Mouse (Mus musculus) limb, embryonic 14.5 days (tissue): ENCODE results near the gene Cyp4a10. TPM values are rescaled to one million over a fixed set of nuclear protein-coding genes. Genes with fewer than 3 reads are reported as not detected.
"Not testable (repeated sequence)": the region's sequence is repeated elsewhere in the genome, so short reads cannot be mapped to it uniquely, and the experiment has no call there.

Source experiments
- ATAC-seq: fragments of 200-750 bp; cut with Nextera tagmentation; 2 replicates; pipeline ENCODE4 v1.8.0; 2017; ENCODE audit warnings: low read depth, moderate number of reproducible peaks, moderate TSS enrichment; ENCODE audit not compliant: low FRiP score
- DNase-seq: peaks from one replicate; pipeline ENCODE4 v3.0.0-alpha.2; 2015; ENCODE audit warnings: low spot score
- H3K27ac ChIP-seq: fragments of 300-500 bp; sonication (generic); replicated peaks from 2 replicates; pipeline ENCODE4 v1.5.1; 2014; ENCODE audit warnings: low read depth, mild to moderate bottlenecking, low read length, moderate library complexity, mixed read lengths
- H3K27me3 ChIP-seq: fragments of 300-500 bp; sonication (generic); 2 replicates; pipeline ENCODE4 v1.6.1; 2014; ENCODE audit warnings: low read length, mixed read lengths; ENCODE audit not compliant: control insufficient read depth, insufficient read depth
- H3K36me3 ChIP-seq: fragments of 300-500 bp; sonication (generic); 2 replicates; pipeline ENCODE4 v1.6.1; 2014; ENCODE audit warnings: mild to moderate bottlenecking, low read length, moderate library complexity, mixed read lengths; ENCODE audit not compliant: control insufficient read depth, insufficient read depth
- H3K4me1 ChIP-seq: fragments of 300-500 bp; sonication (generic); 2 replicates; pipeline ENCODE4 v1.6.1; 2014; ENCODE audit warnings: antibody characterized with exemption, low read length, mixed read lengths; ENCODE audit not compliant: control insufficient read depth, insufficient read depth
- H3K4me2 ChIP-seq: fragments of 300-500 bp; sonication (generic); replicated peaks from 2 replicates; pipeline ENCODE4 v1.6.1; 2014; ENCODE audit warnings: low read depth, mild to moderate bottlenecking, low read length, moderate library complexity; ENCODE audit not compliant: severe bottlenecking
- H3K4me3 ChIP-seq: fragments of 300-500 bp; sonication (generic); replicated peaks from 2 replicates; pipeline ENCODE4 v1.5.1; 2014; ENCODE audit warnings: low read length
- H3K9ac ChIP-seq: fragments of 300-500 bp; sonication (generic); 2 replicates; pipeline ENCODE4 v1.6.1; 2014; ENCODE audit warnings: mild to moderate bottlenecking, low read depth, low read length, moderate library complexity; ENCODE audit not compliant: severe bottlenecking
- H3K9me3 ChIP-seq: fragments of 300-500 bp; sonication (generic); 2 replicates; pipeline ENCODE4 v1.6.1; 2016; ENCODE audit warnings: low read length; ENCODE audit not compliant: control insufficient read depth
- POLR2A ChIP-seq: fragments of 200-500 bp; IDR thresholded peaks from 2 replicates; pipeline ENCODE4 v1.8.0; 2012; ENCODE audit warnings: inconsistent platforms, mild to moderate bottlenecking, moderate library complexity, borderline replicate concordance; ENCODE audit not compliant: insufficient read depth, insufficient read length; ENCODE audit errors: extremely low read depth
- WGBS: fragments of 180-500 bp; shearing (Covaris S2); extraction: QIAGEN DNeasy Blood & Tissue Kit; methylation state at CpG from one replicate; pipeline ENCODE4 v1.1.7; 2014; 5-methylcytosine and 5-hydroxymethylcytosine counted together
- polyA plus RNA-seq, 2 experiments: library from polyadenylated mRNA; depleted of rRNA in 1 of 2; stranded (reverse) in 1 of 2; unstranded in 1 of 2; fragments of >200 nt; fragmentation: Nextera tagmentation in 1 of 2; extraction: Ambion mirVana in 1 of 2; gene quantifications; 2 replicates each; pipeline versions ENCODE4 v1.2.1 to v1.2.3; 2012 to 2014

The Cyp4a10 gene
- polyA plus RNA-seq, 2 experiments, result not detected

GRCm38 (mm10) chr4:115555513-115555912 is 37.4 kb downstream of the Cyp4a10 start:
- H3K27ac ChIP-seq, result no peak overlapping the region
- H3K4me2 ChIP-seq, result no peak overlapping the region
- no peaks in the 10 kb centered on the region for H3K4me1 ChIP-seq
- TF ChIP-seq POLR2A, result no peak
- no peaks in the 10 kb centered on the region for H3K27me3 ChIP-seq
- 76% methylated on average over 2 of the region's 2 CpGs for WGBS
- ATAC-seq (no peak), DNase-seq (no peak)
- H3K9ac ChIP-seq, result no peak overlapping the region
- no peaks in the 10 kb centered on the region for H3K9me3 ChIP-seq
- H3K36me3 ChIP-seq, result no peaks in the 10 kb centered on the region
- no peak overlapping the region for H3K4me3 ChIP-seq

DNA sequence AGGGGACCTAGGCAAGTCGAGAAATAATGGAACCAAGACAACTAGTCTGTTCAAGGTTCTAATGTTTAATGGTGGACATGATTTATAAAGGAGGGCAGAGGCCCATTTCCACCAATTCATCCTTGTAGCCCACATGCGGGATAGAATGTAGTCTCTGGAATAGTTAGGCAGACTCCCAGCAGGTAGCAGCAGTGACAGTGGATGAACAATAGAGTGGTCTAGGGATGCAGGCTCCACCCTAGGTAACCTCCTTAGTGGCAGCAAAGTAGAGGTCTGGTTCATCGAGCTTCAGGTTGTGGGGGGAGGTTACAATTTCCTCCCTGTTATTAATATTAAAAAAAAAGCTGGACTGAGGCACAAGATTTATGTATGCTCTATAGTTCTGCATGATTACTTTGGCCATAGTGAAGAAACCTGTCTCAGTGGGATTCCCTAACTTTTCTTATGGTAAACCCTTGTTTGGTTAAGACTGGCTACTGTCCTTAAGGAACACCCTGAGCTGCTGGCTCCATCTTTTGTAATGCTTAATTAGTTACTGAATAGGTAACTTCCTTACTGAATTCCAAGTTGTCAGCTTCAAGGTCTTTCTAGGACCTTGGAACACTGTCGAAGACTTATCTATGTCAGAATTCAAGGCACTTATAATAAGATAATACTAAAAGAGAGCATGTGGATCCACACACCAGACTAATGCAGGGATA is 39.9 kb downstream of the Cyp4a10 start:
- TF ChIP-seq POLR2A, result no peak
- H3K4me2 ChIP-seq, result no peak overlapping the region
- ATAC-seq (no peak), DNase-seq (no peak)
- H3K27ac ChIP-seq, result no peak overlapping the region
- H3K4me1 ChIP-seq, result no peaks in the 10 kb centered on the region
- H3K4me3 ChIP-seq, result no peak overlapping the region
- no peak overlapping the region for H3K9ac ChIP-seq
- H3K36me3 ChIP-seq, result no peaks in the 10 kb centered on the region
- H3K9me3 ChIP-seq, result no peaks in the 10 kb centered on the region
- 71% methylated on average over 4 of the region's 4 CpGs for WGBS
- no peaks in the 10 kb centered on the region for H3K27me3 ChIP-seq

- H3K4me3 ChIP-seq, H3K9ac ChIP-seq, ATAC-seq, H3K27me3 ChIP-seq, H3K36me3 ChIP-seq, H3K27ac ChIP-seq, H3K9me3 ChIP-seq, H3K4me2 ChIP-seq, H3K4me1 ChIP-seq, DNase-seq: not testable (repeated sequence)
- 59% methylated on average over 5 of the region's 5 CpGs for WGBS
These were observed 43.2 kb downstream of the Cyp4a10 start for GRCm38 (mm10) chr4:115561236-115561635.

GRCm38 (mm10) chr4:115563401-115563800 is 45.3 kb downstream of the Cyp4a10 start, which contains the start of gene Cyp4a31:
Gene Cyp4a31 (plus strand): TSS chr4:115563649.
- Histone ChIP-seq H3K4me1 (no peaks in the 10 kb centered on the region), H3K9me3 (no peaks in the 10 kb centered on the region), H3K27ac (no peak within 1 kb of the TSS), H3K9ac (no peak within 1 kb of the TSS), H3K27me3 (no peaks in the 10 kb centered on the region), H3K4me3 (no peak within 1 kb of the TSS), H3K4me2 (no peak within 1 kb of the TSS), H3K36me3 (no peaks in the 10 kb centered on the region)
- ATAC-seq (no peak), DNase-seq (no peak)
- 82% methylated on average over 3 of the region's 3 CpGs for WGBS
- no peak for TF ChIP-seq POLR2A

GRCm38 (mm10) chr4:115564469-115565225 is 46.6 kb downstream of the Cyp4a10 start:
- not testable (repeated sequence) for H3K9ac ChIP-seq, H3K9me3 ChIP-seq, DNase-seq, ATAC-seq, H3K4me2 ChIP-seq, H3K36me3 ChIP-seq, H3K27me3 ChIP-seq, H3K4me3 ChIP-seq, H3K27ac ChIP-seq, H3K4me1 ChIP-seq
- 78% methylated on average over 6 of the region's 6 CpGs for WGBS
